Mouse (Mus musculus) small intestine, adult 2 months (tissue): ENCODE data around the gene Fig4.

Experiments used
- CTCF ChIP-seq: fragments of 200-500 bp; IDR thresholded peaks from 2 replicates; pipeline ENCODE4 v1.5.1; 2012; ENCODE audit warnings: low read depth, mild to moderate bottlenecking, control low read depth, inconsistent platforms, low read length, moderate library complexity, mixed read lengths; ENCODE audit not compliant: insufficient replicate concordance, insufficient read length; ENCODE audit errors: extremely low read depth
- POLR2A ChIP-seq: fragments of 200-500 bp; IDR thresholded peaks from 2 replicates; pipeline ENCODE4 v1.6.1; 2012; ENCODE audit warnings: low read depth, mild to moderate bottlenecking, control low read depth, inconsistent platforms, low read length, moderate library complexity

- TF ChIP-seq CTCF = no peak
- TF ChIP-seq POLR2A = no peak
Measured at GRCm38 (mm10) chr10:41241558-41242242, 61.4 kb downstream of the Fig4 start.
